Mouse (Mus musculus) G1E (cell line): ENCODE measurements around the gene Prcd. TPM values are rescaled to one million over a fixed set of nuclear protein-coding genes. Genes with fewer than 3 reads are reported as not detected.

Experiments used
- ATAC-seq: 2 replicates; pipeline ENCODE4 v1.8.0; 2016; ENCODE audit warnings: mild to moderate bottlenecking; ENCODE audit not compliant: insufficient number of reproducible peaks, poor library complexity, low FRiP score, severe bottlenecking; ENCODE audit errors: extremely low read depth
- DNase-seq: peaks from one replicate; pipeline ENCODE4 v3.0.0; 2012; ENCODE audit warnings: low spot score
- H3K27me3 ChIP-seq: 2 replicates; pipeline ENCODE4 v1.6.1; 2012; ENCODE audit warnings: mild to moderate bottlenecking, low read length, inconsistent platforms; ENCODE audit not compliant: insufficient read depth
- H3K36me3 ChIP-seq: replicated peaks from 2 replicates; pipeline ENCODE3; 2012; ENCODE audit warnings: mild to moderate bottlenecking, inconsistent platforms
- H3K4me1 ChIP-seq: 2 replicates; pipeline ENCODE4 v1.6.1; 2012; ENCODE audit warnings: low read depth, low read length, inconsistent platforms, mixed read lengths; ENCODE audit not compliant: insufficient read depth
- H3K4me3 ChIP-seq: 2 replicates; pipeline ENCODE4 v1.5.1; 2012; ENCODE audit warnings: low read depth, mild to moderate bottlenecking, inconsistent platforms, low read length, moderate library complexity, mixed read lengths
- H3K9me3 ChIP-seq: replicated peaks from 2 replicates; pipeline ENCODE4 v1.6.1; 2012; ENCODE audit warnings: inconsistent platforms
- CTCF ChIP-seq: IDR thresholded peaks from 2 replicates; pipeline ENCODE4 v1.5.1; 2012; ENCODE audit warnings: low read depth, low read length, inconsistent platforms, mixed read lengths
- GATA1 ChIP-seq: IDR thresholded peaks from 2 replicates; pipeline ENCODE4 v1.6.1; 2012; ENCODE audit warnings: borderline replicate concordance, low read length, inconsistent platforms, mixed read lengths
- GATA2 ChIP-seq: IDR thresholded peaks from 2 replicates; pipeline ENCODE4 v1.6.1; 2012; ENCODE audit warnings: low read depth, low read length, inconsistent platforms, borderline replicate concordance
- POLR2AphosphoS5 ChIP-seq: IDR thresholded peaks from 2 replicates; pipeline ENCODE4 v1.6.1; 2012; ENCODE audit warnings: low read depth, low read length, inconsistent platforms; ENCODE audit not compliant: insufficient replicate concordance
- TAL1 ChIP-seq: conservative IDR thresholded peaks from 2 replicates; pipeline ENCODE4 v1.6.1; 2012; ENCODE audit warnings: low read depth, low read length, inconsistent platforms, mixed read lengths
- polyA plus RNA-seq: library from polyadenylated mRNA; stranded (reverse); fragments of >175 nt; gene quantifications from 2 replicates; pipeline ENCODE4 v1.2.3, GENCODE M21; 2012
- total RNA-seq, 2 experiments: library from RNA; stranded (forward) in 1 of 2; stranded (reverse) in 1 of 2; fragments of 200-1000 nt in 1 of 2; fragments of >200 nt in 1 of 2; fragmentation: Nextera tagmentation in 1 of 2; gene quantifications; 2 replicates each; pipeline ENCODE4 v1.2.3; 2014 to 2017

The Prcd gene
- total and polyA plus RNA-seq, 3 experiments, result 1.5 to 3.2 (median 2.6) TPM

- peaks cover 36% of the 10 kb centered on the region for H3K27me3 ChIP-seq
- peaks cover 72% of the 10 kb centered on the region for H3K4me1 ChIP-seq
- H3K9me3 ChIP-seq, result no peaks in the 10 kb centered on the region
- DNase-seq (peak; percentile 83), ATAC-seq (peak; percentile 72)
- no peak for TF ChIP-seq GATA1
- no peak for TF ChIP-seq TAL1
- TF ChIP-seq CTCF, result no peak
- TF ChIP-seq GATA2, result no peak
- no peak for TF ChIP-seq POLR2AphosphoS5
- H3K36me3 ChIP-seq, result no peaks in the 10 kb centered on the region
- H3K4me3 ChIP-seq, result peak overlapping the region; percentile 75
Measured at GRCm38 (mm10) chr11:116624131-116624832, 29.1 kb upstream of the Prcd start.

GRCm38 (mm10) chr11:116625081-116626000, 28.0 kb upstream of the Prcd start:
- H3K4me3 ChIP-seq, result no peak overlapping the region
- peaks cover 63% of the 10 kb centered on the region for H3K4me1 ChIP-seq
- TF ChIP-seq CTCF (peak; percentile 53), GATA1 (no peak)
- H3K36me3 ChIP-seq, result no peaks in the 10 kb centered on the region
- peaks cover 38% of the 10 kb centered on the region for H3K27me3 ChIP-seq
- H3K9me3 ChIP-seq, result no peaks in the 10 kb centered on the region
- ATAC-seq, result no peak
- DNase-seq, result no peak

- TF ChIP-seq CTCF, result no peak
- no peak for TF ChIP-seq POLR2AphosphoS5
- no peak for TF ChIP-seq TAL1
- TF ChIP-seq GATA1, result no peak
- no peaks in the 10 kb centered on the region for H3K9me3 ChIP-seq
- peaks cover 34% of the 10 kb centered on the region for H3K27me3 ChIP-seq
- no peak within 1 kb of the TSS for H3K4me3 ChIP-seq
- H3K36me3 ChIP-seq, result no peaks in the 10 kb centered on the region
- ATAC-seq, result no peak
- H3K4me1 ChIP-seq, result peaks cover 52% of the 10 kb centered on the region
- no peak for DNase-seq
Measured at GRCm38 (mm10) chr11:116626299-116627071, 26.8 kb upstream of the Prcd start, which contains the start of gene Rhbdf2. Rhbdf2 (minus strand) TSS chr11:116627019.

GRCm38 (mm10) chr11:116627072-116628020, 26.0 kb upstream of the Prcd start:
- DNase-seq, result no peak
- Histone ChIP-seq H3K4me1 (peaks cover 47% of the 10 kb centered on the region), H3K9me3 (no peaks in the 10 kb centered on the region), H3K27me3 (peaks cover 30% of the 10 kb centered on the region), H3K4me3 (no peak overlapping the region), H3K36me3 (no peaks in the 10 kb centered on the region)
- no peak for TF ChIP-seq TAL1
- TF ChIP-seq GATA2, result no peak
- no peak for TF ChIP-seq CTCF
- TF ChIP-seq POLR2AphosphoS5, result no peak
- TF ChIP-seq GATA1, result no peak
- ATAC-seq, result no peak

- peaks cover 33% of the 10 kb centered on the region for H3K4me1 ChIP-seq
- DNase-seq, result peak; percentile 65
Measured at GRCm38 (mm10) chr11:116628712-116629111, 24.6 kb upstream of the Prcd start.

More at GRCm38 (mm10) chr11:116628712-116629111, 24.6 kb upstream of the Prcd start:
- Histone ChIP-seq H3K36me3 (no peaks in the 10 kb centered on the region), H3K9me3 (no peaks in the 10 kb centered on the region), H3K27me3 (peaks cover 25% of the 10 kb centered on the region), H3K4me3 (no peak overlapping the region)
- TF ChIP-seq GATA1, result no peak
- peak; percentile 97 for TF ChIP-seq CTCF
- ATAC-seq, result peak; percentile 46; the same call in 1 of the 2 replicates
